Mouse (Mus musculus) urinary bladder, adult 18-20 months (tissue): ENCODE results near the gene Adad1.

Source experiments
- DNase-seq, 2 experiments: peaks; one replicate each; pipeline ENCODE4 v3.0.0; 2022; ENCODE audit warnings: low spot score in 2 of 2, mixed read lengths in 2 of 2

The Adad1 gene

GRCm38 (mm10) chr3:37063406-37063805, at the start of gene Adad1:
Gene Adad1 (plus strand): TSS chr3:37063527.
- no peak for DNase-seq

DNA sequence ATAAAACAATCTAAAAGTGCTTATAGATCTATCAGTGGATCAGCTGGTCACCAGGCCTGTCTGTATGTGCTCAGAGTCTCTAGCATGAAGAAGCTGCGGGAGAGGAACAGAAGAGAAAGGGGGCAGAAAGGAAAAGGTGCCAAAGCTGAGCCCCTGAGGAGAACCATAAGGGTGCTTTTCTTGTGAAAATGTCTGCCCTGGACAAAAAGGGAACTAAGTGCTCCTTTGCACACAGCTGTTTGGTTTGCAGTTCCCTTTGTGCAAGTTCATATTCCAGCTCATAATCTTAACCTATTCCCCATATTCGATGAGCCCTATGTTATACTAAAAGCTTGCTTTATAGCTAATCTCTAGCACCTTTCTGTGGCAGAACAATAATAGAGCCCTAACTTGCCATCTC, 25.3 kb upstream of the Adad1 start:
- DNase-seq: no peak

- DNase-seq: no peak
Measured at GRCm38 (mm10) chr3:37039811-37040210, 23.5 kb upstream of the Adad1 start.

- no peak for DNase-seq
Measured at GRCm38 (mm10) chr3:37051491-37051890, 11.8 kb upstream of the Adad1 start.

DNA sequence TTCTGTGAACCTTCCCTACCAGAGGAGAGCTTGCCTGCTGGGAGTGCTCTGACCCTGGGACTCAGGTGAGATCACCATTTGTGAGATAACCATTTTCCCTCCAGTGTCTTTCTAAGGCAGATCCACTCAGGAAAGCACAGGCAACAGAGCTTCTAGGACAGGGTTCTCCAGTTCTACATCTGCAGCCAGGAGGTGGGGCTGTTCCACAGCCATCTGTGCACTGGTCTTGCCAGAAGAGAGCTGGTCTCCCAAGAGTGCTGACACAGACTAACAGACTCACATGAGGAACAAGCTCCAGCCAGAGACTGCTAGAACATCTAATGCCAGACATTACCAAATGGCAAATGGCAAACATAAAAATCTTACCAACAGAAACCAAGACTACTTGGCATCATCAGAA, 9.9 kb downstream of the Adad1 start:
- peak; percentile 38 to 55 for DNase-seq

DNA sequence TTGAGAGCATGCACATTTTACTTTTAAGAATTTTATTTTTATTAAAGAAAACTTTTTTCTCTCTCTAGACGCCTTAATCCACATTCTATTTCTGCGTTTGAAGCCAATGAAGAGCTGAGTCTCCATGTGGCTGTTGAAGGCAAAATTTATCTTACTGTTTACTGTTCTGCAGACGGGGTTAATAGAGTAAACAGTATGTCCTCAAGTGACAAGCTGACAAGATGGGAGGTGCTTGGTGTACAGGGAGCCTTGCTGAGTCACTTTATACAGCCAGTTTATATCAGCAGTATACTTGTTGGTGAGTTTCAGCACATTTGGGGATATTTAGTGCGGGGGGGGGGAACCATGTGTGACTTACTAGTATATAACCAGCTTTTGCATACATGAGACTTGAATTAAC, 21.5 kb downstream of the Adad1 start:
- DNase-seq: no peak

DNA sequence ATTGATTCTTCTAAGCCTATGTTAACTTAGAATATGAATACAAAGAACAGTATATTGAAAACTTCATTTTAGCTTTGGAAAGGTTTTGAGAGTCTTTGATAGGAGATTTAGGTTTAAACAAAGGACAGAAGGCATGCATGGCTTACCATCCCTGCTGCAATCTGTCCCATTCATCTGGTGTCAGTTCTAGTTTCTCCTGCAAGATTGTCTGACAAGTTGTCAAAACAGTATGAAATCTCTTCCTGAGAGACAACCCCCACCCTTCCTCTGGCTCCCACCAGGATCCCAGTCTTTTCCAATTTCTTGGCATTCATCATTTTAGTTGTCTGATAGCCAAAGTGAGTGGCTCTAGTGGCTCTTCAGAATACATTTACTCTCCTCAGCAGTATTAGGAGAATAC, 27.4 kb downstream of the Adad1 start:
- DNase-seq: no peak

- DNase-seq: no peak
Measured at GRCm38 (mm10) chr3:37125655-37126054, 62.3 kb downstream of the Adad1 start, which contains the start of gene Il2. Gene Il2 (minus strand): TSS chr3:37125959.

DNA sequence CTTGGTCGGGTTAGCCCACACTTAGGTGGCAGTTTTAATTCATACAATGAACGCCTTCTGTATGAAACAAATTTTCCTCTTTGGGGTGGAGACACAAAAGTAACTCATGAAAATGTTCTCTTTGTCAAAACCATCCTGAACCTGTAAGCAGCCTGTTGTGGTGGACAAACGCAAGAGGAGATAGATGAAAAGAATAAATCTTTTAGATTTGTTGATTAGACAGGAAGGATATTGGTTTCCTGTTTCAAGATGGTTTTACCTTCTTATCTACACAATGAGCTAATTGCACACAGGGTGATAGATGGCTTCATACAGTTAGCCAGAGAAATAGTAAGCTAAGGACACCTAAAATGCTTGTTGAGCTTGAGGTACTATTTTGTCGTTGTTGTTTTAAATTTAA, 62.8 kb downstream of the Adad1 start:
- no peak for DNase-seq

DNA sequence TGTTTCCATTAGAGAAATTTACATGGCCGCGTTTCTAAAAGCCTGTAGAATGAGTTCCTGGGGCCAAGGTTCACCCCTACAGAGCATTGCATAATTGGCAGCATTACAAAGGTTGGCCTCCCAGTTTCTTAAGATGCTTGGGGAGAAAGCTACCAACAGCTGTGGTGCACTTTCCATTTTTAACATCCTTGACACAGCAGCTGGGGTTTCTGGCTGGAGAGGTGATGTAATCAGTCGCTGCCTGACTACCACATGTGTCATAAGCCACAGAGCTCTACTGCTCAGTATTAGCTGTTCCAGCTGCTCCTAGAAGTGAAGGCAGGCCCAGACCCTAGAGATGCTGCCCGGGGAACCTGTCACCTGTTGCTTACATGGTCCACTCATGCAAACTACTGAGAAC, 64.9 kb downstream of the Adad1 start:
- peak in 1 of 2 experiments; percentile 24 for DNase-seq

DNA sequence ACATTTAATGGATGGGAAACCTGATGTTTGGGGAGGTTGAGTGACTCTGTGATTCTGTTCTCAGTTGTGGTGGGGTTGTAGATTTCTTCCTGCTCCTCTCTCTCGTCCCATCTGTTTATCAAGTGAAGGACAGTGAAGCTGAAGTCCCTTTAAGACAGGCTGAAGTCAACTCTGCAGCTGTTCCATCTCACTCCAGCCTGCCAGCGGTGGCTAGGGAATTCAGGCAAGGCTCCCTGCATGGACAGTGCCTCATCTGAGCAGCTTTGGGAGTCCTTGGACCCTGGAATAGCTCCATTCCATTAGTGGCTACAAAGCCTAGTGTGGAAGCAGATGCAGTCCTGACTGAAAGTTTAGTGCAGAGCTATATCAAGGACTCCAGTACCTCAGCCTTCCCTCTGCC, 65.7 kb downstream of the Adad1 start:
- peak in 1 of 2 experiments; percentile 11 for DNase-seq

DNA sequence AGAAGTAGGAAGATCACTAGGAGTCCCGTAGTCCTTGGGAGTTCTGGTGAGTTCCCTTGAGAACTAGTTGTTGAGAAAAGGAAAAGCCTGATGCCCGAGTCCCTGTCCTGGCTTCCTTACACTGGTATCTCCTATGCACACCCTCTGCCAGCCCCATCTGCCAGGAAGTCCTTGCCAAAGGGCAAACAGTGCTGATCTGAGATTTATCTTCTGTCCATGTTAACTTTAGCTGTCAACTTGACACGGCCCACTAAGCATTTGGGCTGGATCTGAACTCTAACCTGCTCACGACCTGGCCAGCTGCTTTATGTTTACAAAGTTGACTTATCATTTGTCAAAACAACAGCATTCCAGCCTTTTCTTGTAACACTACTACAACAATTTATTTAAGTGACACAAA, 73.9 kb downstream of the Adad1 start:
- DNase-seq: no peak

DNA sequence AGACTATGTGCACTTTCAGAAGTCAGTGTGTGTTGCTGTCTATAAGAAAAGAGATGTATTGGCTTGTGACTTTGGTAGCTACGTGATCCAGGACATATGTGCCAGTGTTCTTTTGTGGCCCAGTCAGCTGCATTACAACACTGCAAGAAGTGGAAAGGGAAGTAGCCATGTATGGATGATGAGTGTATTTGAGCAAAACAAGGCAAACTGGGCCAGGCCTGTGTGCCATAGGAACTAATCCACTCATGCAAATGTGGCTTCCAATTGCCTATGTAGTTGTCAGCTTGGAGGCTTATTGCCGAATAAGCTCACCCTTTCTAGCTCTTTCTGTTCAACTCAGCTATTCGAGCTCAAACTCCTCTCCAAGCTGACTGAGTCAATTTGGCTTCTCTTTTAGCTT, 75.9 kb downstream of the Adad1 start:
- DNase-seq: no peak

DNA sequence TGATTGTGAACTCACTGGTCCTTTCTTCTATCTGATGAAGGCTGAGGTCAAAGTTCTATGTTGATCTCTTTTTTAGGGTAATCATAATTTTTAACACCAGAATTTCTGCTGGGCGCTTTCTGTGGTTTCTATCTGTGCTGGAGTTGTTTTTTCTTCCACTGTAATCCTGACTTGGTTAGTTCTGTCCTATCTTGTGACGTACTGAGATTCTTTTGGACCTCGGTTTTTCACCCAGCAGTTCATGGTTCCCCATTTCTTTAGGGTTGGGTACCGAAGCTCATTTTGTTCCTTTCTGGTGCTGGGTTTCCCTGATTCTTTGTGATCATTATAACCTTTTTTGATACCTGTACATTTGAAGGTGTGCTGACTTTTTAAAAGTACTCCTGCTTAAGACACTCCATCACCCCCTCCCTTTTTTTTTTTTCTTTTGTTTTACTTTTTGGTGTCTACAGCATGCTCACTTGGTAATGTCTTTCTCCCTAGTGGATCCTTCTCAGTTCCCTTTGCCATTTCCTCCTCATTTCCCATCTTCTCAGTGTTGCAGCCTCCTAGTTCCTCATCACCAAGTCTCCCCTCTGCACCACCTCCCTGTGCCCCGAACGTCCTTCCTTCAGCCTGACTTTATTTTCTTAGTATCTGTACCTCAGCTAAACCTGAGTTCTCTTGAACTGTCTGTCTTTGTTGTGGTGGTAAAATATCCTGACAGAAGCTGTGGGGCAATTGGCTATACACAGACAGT, 77.0 kb downstream of the Adad1 start:
- DNase-seq: no peak

DNA sequence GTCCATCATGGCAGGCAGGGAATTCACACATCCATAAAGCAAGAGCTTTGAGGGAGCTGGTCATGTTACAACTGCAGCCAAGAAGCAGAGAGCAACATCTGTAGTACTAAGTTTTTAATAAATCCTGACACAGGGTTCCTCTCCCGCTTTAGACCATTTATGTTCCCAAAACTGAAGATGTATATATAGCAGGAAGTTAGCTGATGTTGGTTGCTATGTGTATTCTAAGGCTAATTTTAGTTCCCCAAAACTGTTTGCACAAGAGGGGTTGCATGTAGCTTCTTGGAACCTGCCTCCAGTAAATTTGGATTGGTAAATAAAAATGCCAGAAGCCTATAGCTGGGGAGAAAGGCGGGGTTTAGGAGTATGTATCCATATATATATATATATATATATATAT, 78.5 kb downstream of the Adad1 start:
- DNase-seq: no peak

DNA sequence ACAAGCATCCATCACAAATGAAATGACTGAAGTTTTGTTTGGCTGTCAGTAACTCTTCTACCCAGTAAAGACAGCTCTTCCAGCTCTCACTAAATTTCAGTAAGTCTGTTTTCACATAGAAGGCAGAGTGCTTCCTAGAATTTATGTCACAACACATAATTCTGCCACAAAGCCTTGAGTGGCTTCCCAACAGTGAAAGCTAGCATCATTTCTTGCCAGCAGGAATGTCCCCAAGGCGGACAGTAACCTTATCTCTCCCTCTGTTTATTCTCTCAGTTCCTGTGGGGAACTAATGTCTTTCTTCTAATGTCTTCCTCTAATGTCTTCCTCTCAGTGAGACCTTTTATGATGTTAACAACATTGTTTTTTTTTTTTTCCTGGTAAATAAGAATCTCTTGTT, 81.7 kb downstream of the Adad1 start:
- no peak for DNase-seq

DNA sequence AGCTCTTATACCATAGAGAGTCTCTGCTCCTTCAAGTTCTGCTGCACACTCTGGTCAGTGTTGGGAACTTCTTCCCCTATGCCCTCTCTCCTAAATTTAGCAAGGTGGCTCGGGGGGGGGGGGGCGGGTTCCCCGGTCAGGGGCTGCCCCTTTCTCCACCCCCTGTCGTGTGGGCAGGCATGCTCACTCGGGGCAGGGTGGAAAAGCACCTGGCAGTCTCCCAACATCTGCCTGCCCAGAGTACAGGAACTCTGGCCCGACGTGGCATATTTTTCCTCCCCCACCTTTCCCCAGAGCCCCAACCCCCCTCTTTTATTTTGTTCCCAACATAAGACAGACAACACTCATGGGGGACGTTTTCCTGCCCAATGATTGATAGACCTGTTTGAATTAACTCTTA, 83.1 kb downstream of the Adad1 start:
- DNase-seq: no peak

- DNase-seq: no peak
Measured at GRCm38 (mm10) chr3:37146810-37147209, 83.5 kb downstream of the Adad1 start.

DNA sequence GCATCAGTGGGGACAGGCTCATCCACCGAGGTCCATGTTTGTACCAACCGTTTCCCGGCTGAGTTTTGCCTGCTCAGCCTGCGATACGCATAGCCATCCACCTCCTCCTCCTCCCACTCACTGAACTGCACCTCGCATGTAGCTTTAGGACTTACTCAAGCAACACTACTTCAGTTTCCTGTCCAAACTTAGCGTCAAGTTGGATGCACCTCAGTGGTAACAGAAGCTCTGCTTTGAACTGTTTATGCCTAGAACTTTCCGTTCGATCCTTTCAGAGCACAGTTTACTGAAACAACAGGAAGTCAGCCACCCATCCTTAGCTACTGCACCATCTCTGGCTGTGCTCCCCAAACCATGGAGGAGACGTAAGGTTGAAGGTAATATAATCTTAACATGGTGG, 88.9 kb downstream of the Adad1 start:
- no peak for DNase-seq

- no peak for DNase-seq
Measured at GRCm38 (mm10) chr3:37153004-37153403, 89.7 kb downstream of the Adad1 start.

DNA sequence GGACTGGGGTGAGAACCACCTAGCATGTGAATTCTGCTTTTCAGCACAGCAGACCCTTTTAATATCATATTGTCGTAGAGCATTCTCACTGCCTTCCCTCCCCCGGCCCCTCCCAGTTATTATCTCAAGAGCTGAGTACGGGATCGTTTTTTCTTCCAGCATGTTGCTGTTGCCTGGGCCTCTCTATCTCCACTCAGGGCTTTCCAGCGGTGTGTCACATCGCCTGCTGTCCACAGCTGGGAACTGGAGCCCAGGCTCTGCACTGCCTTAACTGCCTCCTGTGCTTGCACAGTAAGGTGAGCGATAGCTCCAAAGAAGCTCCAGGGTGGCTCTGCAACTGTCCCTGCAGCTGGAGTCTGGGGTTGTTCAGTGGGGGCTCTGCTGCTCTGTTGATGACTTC, 91.1 kb downstream of the Adad1 start:
- no peak for DNase-seq

- no peak for DNase-seq
Measured at GRCm38 (mm10) chr3:37157082-37157481, 93.8 kb downstream of the Adad1 start.

DNA sequence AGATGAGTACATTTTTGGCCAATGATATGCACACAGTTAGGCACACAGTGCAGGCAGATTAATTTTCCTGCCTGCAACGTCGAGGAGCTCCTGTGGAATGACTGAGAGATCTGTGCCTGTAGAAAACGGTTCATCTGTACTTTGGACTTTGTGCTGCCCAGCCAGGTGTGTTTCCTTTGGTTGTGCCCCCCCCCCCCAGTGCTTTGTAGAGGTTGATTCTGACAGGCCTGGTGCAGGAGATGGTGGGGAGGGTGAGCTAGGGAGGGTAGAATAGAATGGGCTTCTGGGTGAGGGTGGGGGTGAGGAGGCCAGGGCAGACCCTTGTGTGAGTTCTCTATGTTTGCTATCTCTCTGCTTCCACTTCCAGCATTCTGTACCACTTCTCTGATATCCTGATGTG, 94.9 kb downstream of the Adad1 start:
- DNase-seq: no peak

GRCm38 (mm10) chr3:37161096-37161495, 97.8 kb downstream of the Adad1 start:
- no peak for DNase-seq
